Mouse (Mus musculus) cerebellum, postnatal 36 days (tissue): ENCODE data around the gene Slc39a11.
"Not testable (repeated sequence)": the region's sequence is repeated elsewhere in the genome, so short reads cannot be mapped to it uniquely, and the experiment has no call there.

Experiments used
- DNase-seq, 2 experiments: peaks; one replicate each; pipeline ENCODE4 v3.0.0; 2021 to 2022; ENCODE audit warnings: mixed read lengths in 2 of 2

Gene Slc39a11

DNA sequence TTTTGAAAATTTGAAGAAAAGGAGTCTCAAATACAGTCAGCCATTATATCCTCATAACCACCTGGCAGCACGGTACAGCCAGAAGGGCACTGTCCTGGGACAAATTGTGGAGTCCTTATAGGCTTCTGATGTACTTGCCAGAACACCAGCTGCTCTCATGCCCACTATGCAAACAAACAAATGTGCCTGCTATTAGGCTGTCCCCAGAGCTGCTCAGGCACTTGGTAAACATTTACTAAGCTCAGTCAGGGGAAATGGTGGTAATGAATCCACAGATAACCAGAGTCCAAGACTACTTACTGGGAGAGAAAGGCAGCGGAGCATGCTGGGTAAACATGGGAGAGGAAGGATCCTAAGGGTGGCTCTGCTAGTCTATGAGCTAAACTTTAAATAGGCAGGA lies 17.2 kb upstream of the Slc39a11 start:
- DNase-seq = no peak

DNA sequence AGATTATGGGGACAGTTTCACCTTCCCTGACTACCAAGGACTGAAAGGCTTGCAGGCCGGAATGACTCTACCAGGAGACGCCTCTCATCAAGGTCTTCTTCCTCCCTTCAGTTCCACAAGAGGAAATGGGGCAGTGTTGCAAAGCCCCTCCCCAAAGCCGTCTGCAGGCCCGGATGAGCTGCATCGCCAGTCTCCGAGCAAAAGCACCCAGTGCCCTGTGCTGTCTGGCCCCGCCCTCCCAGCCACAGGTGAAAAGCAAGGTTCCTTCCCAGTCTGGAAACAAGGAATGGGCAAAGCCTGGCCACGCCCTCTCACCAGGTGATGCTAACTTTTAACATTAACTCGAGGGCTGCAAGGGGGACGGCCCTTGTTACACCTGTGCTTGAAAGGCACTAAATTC lies 16.8 kb upstream of the Slc39a11 start:
- DNase-seq = no peak

- DNase-seq = no peak
These were observed 16.3 kb upstream of the Slc39a11 start for GRCm38 (mm10) chr11:113666205-113666604.

- no peak for DNase-seq
These were observed 14.4 kb upstream of the Slc39a11 start for GRCm38 (mm10) chr11:113664279-113664678.

DNA sequence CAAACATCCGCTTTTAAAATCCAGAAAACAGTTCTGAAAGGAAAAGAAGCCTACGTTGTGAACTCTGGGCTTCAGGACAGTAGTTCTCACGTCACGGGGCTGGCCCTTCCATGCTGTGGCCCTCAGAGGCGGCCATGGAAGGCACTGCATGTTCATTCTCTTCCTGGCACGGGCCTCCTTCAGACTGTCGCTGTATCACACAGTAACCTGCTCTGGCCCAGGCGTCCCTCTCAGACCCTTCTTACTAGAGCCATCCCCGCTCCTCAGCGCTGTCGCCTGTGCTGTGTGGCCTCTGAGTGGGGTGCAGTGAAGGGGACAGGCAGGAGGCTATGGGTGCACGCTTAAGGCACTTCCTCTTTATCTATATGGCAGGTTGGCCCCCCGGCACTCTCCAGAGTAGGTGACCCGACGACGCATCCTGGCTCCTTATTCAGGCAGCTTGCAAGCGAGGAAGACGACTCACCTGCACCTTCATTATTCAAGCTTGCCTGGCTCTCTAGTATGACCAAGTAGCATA lies 12.0 kb upstream of the Slc39a11 start:
- DNase-seq = no peak

DNA sequence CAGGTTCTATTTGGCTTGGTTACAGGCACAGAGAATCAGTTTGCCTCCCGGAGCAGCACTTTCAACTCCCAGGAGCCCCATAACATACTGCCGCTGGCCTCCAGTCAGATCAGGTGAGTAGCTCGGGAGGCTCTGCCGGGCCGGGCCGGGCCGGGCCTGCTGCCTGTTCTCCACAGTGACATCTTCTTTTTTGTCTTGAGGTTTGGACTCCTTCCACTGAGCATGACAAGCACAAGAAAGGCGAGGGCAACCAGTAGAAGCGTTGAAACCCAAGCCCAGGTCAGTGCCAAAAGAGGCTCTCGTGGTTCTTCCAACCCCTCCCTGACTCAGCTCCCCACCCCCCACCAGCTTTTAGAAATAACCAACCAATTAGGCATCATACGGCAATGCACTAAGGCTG lies 11.1 kb upstream of the Slc39a11 start:
- DNase-seq = no peak

- not testable (repeated sequence) for DNase-seq
These were observed 10.3 kb upstream of the Slc39a11 start for GRCm38 (mm10) chr11:113660213-113660612.

DNA sequence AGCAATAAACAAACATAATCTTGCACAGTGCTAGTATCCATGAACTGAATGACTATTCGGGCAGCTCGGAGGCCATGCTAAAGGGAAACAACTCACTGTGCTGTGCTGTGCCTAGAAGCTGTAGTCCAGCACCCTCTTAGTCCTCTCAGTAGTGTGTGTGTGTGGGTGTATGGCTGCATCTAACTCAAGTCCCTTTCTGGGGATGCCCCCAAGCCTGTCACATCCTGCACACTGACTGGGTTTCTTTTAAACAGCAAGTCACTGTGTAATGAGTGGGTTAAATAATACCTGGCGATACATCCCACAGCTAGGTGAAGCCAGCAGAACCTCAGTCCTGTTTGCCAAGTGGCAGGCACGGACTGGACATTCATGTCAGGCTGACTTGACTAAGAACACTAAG lies 8.9 kb upstream of the Slc39a11 start:
- no peak for DNase-seq

DNA sequence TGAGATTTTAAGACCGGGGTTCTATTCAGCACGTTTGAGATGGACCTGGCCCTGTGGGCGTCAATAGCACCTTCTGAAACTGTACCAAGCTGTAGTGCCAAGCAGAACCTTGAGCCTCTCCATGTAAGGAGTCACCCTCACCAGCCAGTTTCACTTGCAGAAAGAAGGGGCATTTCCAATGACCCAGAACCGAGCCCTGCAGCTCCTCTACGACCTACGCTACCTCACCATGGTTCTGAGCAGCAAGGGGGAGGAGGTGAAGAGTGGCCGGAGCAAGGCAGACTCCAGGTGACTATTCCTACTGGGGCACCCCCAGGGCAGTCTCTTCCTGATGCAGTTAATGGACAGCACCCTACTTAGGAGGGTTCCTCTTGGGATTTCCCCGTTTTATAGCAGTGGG lies 8.4 kb upstream of the Slc39a11 start:
- no peak for DNase-seq

DNA sequence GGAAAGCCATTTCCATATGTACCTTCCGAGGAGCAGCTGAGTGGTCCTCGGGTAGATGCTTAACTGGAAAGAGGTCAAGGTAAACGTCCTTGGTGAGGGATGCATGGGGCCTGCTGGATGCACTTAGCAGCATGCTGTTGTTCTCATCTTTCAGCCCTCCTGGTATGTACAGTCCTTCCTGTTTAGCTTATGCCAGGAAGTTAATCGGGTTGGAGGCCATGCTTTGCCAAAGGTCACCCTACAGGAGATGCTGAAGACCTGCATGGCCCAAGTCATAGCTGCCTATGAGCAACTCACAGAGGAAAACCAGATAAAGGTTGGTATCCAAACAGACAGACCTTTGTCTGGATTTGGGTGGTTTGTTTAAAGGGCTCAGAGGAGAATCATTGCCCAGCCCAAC lies 7.3 kb upstream of the Slc39a11 start:
- DNase-seq = no peak

- peak; percentile 92 to 93 for DNase-seq
These were observed 6.6 kb upstream of the Slc39a11 start for GRCm38 (mm10) chr11:113656511-113656932.

DNA sequence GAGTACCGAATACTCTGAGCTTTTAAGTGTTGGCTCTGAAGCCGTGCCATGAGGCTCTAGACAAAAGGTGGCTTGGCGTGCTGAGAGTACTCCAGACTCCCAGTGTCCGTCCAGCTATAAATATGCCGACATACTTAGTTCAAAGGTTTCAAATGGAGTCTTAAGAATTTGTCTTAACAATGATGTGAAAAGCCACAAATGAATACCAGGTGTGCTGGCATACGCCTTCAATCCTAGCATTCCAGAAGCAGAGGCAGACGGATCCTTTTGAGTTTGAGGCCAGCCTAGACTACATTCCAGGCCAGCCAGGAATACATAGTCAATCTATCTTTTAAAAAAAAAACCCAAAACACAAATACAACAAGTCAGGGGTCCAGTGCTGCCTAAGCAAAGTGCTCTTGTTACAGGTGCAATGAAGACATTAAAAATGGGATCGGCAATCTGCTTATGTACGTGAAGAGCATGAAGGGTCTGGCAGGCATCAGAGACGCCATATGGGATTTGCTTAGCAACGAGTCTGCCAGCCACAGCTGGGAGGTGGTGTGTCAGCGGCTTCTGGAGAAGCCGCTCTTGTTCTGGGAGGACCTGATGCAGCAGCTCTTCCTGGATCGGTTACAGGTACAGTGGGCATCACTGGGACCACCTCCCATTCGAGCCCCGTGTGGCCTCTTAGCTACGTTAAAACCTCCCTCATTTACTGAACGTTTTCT lies 4.8 kb upstream of the Slc39a11 start:
- DNase-seq = no peak

- no peak for DNase-seq
These were observed 4.2 kb upstream of the Slc39a11 start for GRCm38 (mm10) chr11:113654105-113654504.

DNA sequence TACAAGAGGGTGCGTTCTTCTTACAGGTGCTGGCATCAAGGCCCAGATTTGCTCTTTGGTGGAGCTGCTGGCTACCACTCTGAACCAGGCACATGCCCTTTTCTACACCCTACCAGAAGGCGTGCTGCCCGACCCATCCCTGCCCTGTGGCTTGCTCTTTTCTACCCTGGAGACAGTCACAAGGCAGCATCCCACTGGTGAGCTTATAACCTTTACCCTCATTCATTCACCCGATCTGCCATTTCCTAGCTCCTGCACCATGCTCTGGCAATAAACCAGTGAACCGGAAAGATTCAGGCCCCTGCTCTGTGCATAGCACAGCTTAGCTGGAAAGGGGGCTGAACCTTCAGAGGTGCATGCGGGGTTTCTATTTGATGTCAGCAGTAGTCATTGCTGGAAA lies 2.6 kb upstream of the Slc39a11 start:
- no peak for DNase-seq

DNA sequence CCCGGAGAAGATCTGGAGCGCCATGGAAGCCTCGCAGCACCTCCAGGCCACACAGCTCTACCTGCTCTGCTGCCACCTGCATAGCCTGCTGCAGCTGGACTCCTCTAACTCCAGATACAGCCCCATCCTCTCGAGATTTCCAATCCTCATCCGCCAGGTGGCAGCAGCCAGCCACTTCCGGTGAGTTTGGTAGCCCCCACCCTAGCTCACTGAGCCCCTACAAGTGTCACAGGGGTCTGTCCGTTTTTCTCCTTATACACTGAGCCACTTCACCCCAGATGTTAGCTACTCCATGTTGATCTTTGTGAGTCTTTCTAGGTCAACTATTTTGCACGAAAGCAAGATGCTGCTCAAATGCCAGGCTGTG lies 2.0 kb upstream of the Slc39a11 start:
- DNase-seq = peak in 1 of 2 experiments; percentile 61

DNA sequence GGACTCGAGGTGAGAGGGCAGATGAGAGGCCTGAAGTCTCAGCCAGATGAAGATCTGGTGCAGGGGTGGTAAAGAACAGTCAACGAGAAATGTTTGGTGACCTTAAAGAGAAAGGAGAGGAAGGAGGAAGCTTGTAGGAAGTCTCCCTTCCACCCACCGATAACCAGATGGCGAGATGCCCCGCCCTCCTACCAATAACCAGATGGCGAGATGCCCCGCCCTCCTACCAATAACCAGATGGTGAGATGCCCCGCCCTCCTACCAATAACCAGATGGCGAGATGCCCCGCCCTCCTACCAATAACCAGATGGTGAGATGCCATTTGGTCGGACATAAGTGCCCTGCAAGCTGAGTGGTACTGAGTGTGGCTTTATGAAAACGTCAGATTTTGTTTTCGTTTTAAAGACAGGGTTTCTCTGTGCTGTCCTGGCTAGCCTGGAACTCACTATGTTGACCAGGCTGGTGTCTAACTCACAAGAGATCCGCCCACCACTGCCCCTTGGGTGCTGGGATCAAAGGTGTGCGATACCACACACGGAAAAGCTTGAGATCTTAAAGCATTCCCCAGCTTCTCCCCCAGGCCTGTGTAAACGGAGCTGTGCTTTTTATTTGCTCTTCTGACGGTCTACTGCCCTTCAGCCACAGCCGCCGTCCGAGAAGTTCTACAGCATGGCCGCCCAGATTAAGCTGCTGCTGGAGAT lies 1.5 kb upstream of the Slc39a11 start:
- peak; percentile 55 to 60 for DNase-seq

- DNase-seq = no peak
These were observed 1.1 kb downstream of the Slc39a11 start, which contains the start of gene Cog1 for GRCm38 (mm10) chr11:113648690-113649352. TSS of gene Cog1 (plus strand) at chr11:113649169.

- peak; percentile 81 to 89 for DNase-seq
These were observed 1.7 kb downstream of the Slc39a11 start for GRCm38 (mm10) chr11:113648152-113648551.

- no peak for DNase-seq
These were observed 4.7 kb downstream of the Slc39a11 start for GRCm38 (mm10) chr11:113645181-113645580.

- DNase-seq = no peak
These were observed 11.2 kb downstream of the Slc39a11 start for GRCm38 (mm10) chr11:113638680-113639079.

DNA sequence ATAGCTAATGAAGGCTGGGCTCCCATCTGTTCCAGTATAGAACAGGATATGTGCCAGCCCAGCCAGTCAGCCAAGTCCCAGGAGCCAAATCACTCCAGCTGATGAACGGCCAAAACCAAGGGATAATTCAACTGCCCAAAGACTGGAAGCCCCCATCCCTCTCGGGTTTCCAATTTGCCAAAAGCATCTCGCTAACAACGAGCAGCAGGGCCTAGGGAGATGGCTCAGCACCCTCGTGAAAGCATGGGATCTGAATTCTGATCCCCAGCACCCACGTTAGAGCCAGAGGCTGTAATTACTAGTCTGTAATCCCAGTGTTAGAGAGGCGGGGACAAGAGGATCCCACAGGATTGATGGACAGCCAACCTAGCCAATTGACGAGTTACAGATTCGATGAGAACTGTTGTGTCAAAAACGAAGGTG lies 15.2 kb downstream of the Slc39a11 start:
- DNase-seq = no peak

GRCm38 (mm10) chr11:113633398-113633797 lies 16.5 kb downstream of the Slc39a11 start:
- DNase-seq = no peak

GRCm38 (mm10) chr11:113632303-113632702 lies 17.6 kb downstream of the Slc39a11 start:
- DNase-seq = no peak

GRCm38 (mm10) chr11:113631862-113632261 lies 18.0 kb downstream of the Slc39a11 start:
- no peak for DNase-seq
